In genomic region chr11:103028176-103028891, GRCm38 (mm10) we compare ENCODE assay signal across 7 mouse cellular contexts. TPM values are rescaled to one million over a fixed set of nuclear protein-coding genes. Genes with fewer than 3 reads are reported as not detected.
DNase-seq lines count a peak whose midpoint lies in the region; ATAC-seq and TF ChIP-seq lines count a peak whose summit lies in the region.

Nmt1 (plus strand) TSS chr11:103028190.
Dcakd (minus strand) TSS chr11:103028333.

- H3K9me3 ChIP-seq in embryonic facial prominence, embryonic 10.5 days = no peaks in the 10 kb centered on the region
- no peaks in the 10 kb centered on the region for H3K9me3 ChIP-seq in intestine, postnatal 0 days (ENCODE audit: control insufficient read depth)
- no peaks in the 10 kb centered on the region for H3K9me3 ChIP-seq in midbrain, embryonic 12.5 days

- H3K9ac ChIP-seq in intestine, postnatal 0 days (ENCODE audit: low read depth, low read length) = peak within 1 kb of the TSS; percentile 65
- H3K9ac ChIP-seq in midbrain, embryonic 12.5 days (replicated peaks) = peak within 1 kb of the TSS; percentile 63

- TF ChIP-seq POLR2A in small intestine, adult 2 months (IDR thresholded peaks at IDR 0.05; ENCODE audit: low read depth, low read length) = peak; percentile 81; the same call in 1 of the 2 replicates

- H3K27me3 ChIP-seq in embryonic facial prominence, embryonic 10.5 days (replicated peaks; ENCODE audit: low read depth, poor library complexity, severe bottlenecking) = no peaks in the 10 kb centered on the region
- no peaks in the 10 kb centered on the region for H3K27me3 ChIP-seq in intestine, postnatal 0 days (replicated peaks; ENCODE audit: control insufficient read depth, insufficient read depth, low read length)
- H3K27me3 ChIP-seq in midbrain, embryonic 12.5 days = no peaks in the 10 kb centered on the region
- no peaks in the 10 kb centered on the region for H3K27me3 ChIP-seq in small intestine, adult 2 months (ENCODE audit: control insufficient read depth, insufficient read depth, low read length)

- H3K4me2 ChIP-seq in intestine, postnatal 0 days (replicated peaks; ENCODE audit: low read depth) = peak within 1 kb of the TSS; percentile 78
- peak within 1 kb of the TSS; percentile 74 for H3K4me2 ChIP-seq in midbrain, embryonic 12.5 days (replicated peaks)

- peaks cover 18% of the 10 kb centered on the region for H3K4me1 ChIP-seq in embryonic facial prominence, embryonic 10.5 days
- H3K4me1 ChIP-seq in intestine, postnatal 0 days (replicated peaks; ENCODE audit: control insufficient read depth, insufficient read depth, low read length) = peaks cover 4% of the 10 kb centered on the region
- peaks cover 23% of the 10 kb centered on the region for H3K4me1 ChIP-seq in midbrain, embryonic 12.5 days
- H3K4me1 ChIP-seq in small intestine, adult 2 months (ENCODE audit: control insufficient read depth, insufficient read depth, insufficient read length, low read length) = peaks cover 14% of the 10 kb centered on the region

- intact Hi-C loops in left cerebral cortex, postnatal 4 days (cut with DNase I) = no loop called here

- H3K36me3 ChIP-seq in embryonic facial prominence, embryonic 10.5 days (replicated peaks) = peaks cover 49% of the 10 kb centered on the region
- no peaks in the 10 kb centered on the region for H3K36me3 ChIP-seq in intestine, postnatal 0 days (ENCODE audit: control insufficient read depth, insufficient read depth)
- H3K36me3 ChIP-seq in midbrain, embryonic 12.5 days = peaks cover 18% of the 10 kb centered on the region
- H3K36me3 ChIP-seq in small intestine, adult 2 months (ENCODE audit: control insufficient read depth, insufficient read depth, low read length) = no peaks in the 10 kb centered on the region

- peak within 1 kb of the TSS; percentile 89 for H3K27ac ChIP-seq in embryonic facial prominence, embryonic 10.5 days (replicated peaks)
- peak within 1 kb of the TSS; percentile 50 for H3K27ac ChIP-seq in intestine, postnatal 0 days (ENCODE audit: low read depth, low read length)
- peak within 1 kb of the TSS; percentile 64 for H3K27ac ChIP-seq in midbrain, embryonic 12.5 days (replicated peaks)
- peak within 1 kb of the TSS; percentile 83 for H3K27ac ChIP-seq in small intestine, adult 2 months (ENCODE audit: insufficient read depth, low read depth, low read length)

- TF ChIP-seq CTCF in intestine, postnatal 0 days (IDR thresholded peaks at IDR 0.05; ENCODE audit: low read depth) = no peak
- TF ChIP-seq CTCF in small intestine, adult 2 months (IDR thresholded peaks at IDR 0.05; ENCODE audit: extremely low read depth, insufficient read length, insufficient replicate concordance, low read depth, low read length) = no peak

- WGBS in embryonic facial prominence, embryonic 10.5 days = under 1% methylated on average over 36 of the region's 36 CpGs
- under 1% methylated on average over 36 of the region's 36 CpGs for WGBS in intestine, postnatal 0 days
- 0% methylated on average over 36 of the region's 36 CpGs for WGBS in midbrain, embryonic 12.5 days
- WGBS in small intestine, adult 2 months = under 1% methylated on average over 36 of the region's 36 CpGs

- peak; percentile 98 for ATAC-seq in intestine, postnatal 0 days
- ATAC-seq in midbrain, embryonic 12.5 days (ENCODE audit: low FRiP score, low read depth) = peak; percentile 99

- DNase-seq in adrenal gland, postnatal 10 days = peak; percentile 93
- DNase-seq in embryonic facial prominence, embryonic 10.5 days (ENCODE audit: low spot score) = peak; percentile 94
- DNase-seq in gonadal fat pad, adult 2 months (ENCODE audit: low read depth) = peak; percentile 98
- DNase-seq in left cerebral cortex, postnatal 4 days = peak; percentile 93

- peak within 1 kb of the TSS; percentile 68 for H3K4me3 ChIP-seq in embryonic facial prominence, embryonic 10.5 days
- H3K4me3 ChIP-seq in intestine, postnatal 0 days (ENCODE audit: low read depth, low read length) = peak within 1 kb of the TSS; percentile 84
- peak within 1 kb of the TSS; percentile 74 for H3K4me3 ChIP-seq in midbrain, embryonic 12.5 days
- peak within 1 kb of the TSS; percentile 89 for H3K4me3 ChIP-seq in small intestine, adult 2 months (ENCODE audit: low read depth, low read length)

RNA-seq across cellular contexts. Expression of gene Nmt1, which starts in this region (rescaled TPM):
- 10 to 100 TPM; 81.8 to 85.9 TPM for total RNA-seq in adrenal gland, postnatal 10 days (2021)
- 63.2 and 66.0 TPM in 2 replicates for polyA plus RNA-seq in embryonic facial prominence, embryonic 10.5 days (2016; fragmentation: Nextera tagmentation; extraction: Ambion mirVana)
- 43.3 and 60.0 TPM in 2 replicates for polyA plus RNA-seq in gonadal fat pad, adult 2 months (2012; rRNA removed)
- polyA plus RNA-seq in intestine, postnatal 0 days (2015; fragmentation: Nextera tagmentation; extraction: Ambion mirVana) = 58.4 and 63.1 TPM in 2 replicates
- 10 to 100 TPM; 60.3 to 67.8 TPM for total RNA-seq in left cerebral cortex, postnatal 4 days (2021)
- polyA plus RNA-seq in midbrain, embryonic 12.5 days (2016; fragmentation: Nextera tagmentation; extraction: Ambion mirVana) = 41.3 and 44.8 TPM in 2 replicates
- polyA plus RNA-seq in small intestine, adult 2 months (2012; rRNA removed) = 16.8 and 34.1 TPM in 2 replicates

RNA-seq across cellular contexts. Expression of gene Dcakd, which starts in this region (rescaled TPM):
- total RNA-seq in adrenal gland, postnatal 10 days (2021) = 10 to 100 TPM; 65.6 to 74.8 TPM
- polyA plus RNA-seq in embryonic facial prominence, embryonic 10.5 days (2016; fragmentation: Nextera tagmentation; extraction: Ambion mirVana) = 304 and 308 TPM in 2 replicates
- polyA plus RNA-seq in gonadal fat pad, adult 2 months (2012; rRNA removed) = 58.6 and 61.1 TPM in 2 replicates
- polyA plus RNA-seq in intestine, postnatal 0 days (2015; fragmentation: Nextera tagmentation; extraction: Ambion mirVana) = 40.4 and 45.9 TPM in 2 replicates
- total RNA-seq in left cerebral cortex, postnatal 4 days (2021) = 100 to 1,000 TPM; 116 to 128 TPM
- polyA plus RNA-seq in midbrain, embryonic 12.5 days (2016; fragmentation: Nextera tagmentation; extraction: Ambion mirVana) = 163 and 174 TPM in 2 replicates
- polyA plus RNA-seq in small intestine, adult 2 months (2012; rRNA removed) = 29.3 and 57.7 TPM in 2 replicates

Comparison
In these comparisons a context has a peak if more than half of its experiments do, and no peak if none do; other contexts are left out.
1. Peak in every context shown above with its lines: DNase-seq, ATAC-seq, H3K4me3 ChIP-seq and H3K27ac ChIP-seq.